Mouse (Mus musculus) neural tube, embryonic 14.5 days (tissue): ENCODE results near the gene Sun1. TPM values are rescaled to one million over a fixed set of nuclear protein-coding genes. Genes with fewer than 3 reads are reported as not detected.

Source experiments
- ATAC-seq: fragments of 200-750 bp; cut with Nextera tagmentation; 2 replicates; pipeline ENCODE4 v1.8.0; 2017; ENCODE audit warnings: low read depth, mild to moderate bottlenecking, moderate TSS enrichment, moderate library complexity
- H3K27ac ChIP-seq: fragments of 300-500 bp; sonication (generic); 2 replicates; pipeline ENCODE4 v1.5.1; 2014; ENCODE audit warnings: low read depth, mild to moderate bottlenecking, control low read depth, low read length, moderate library complexity, mixed read lengths
- H3K27me3 ChIP-seq: fragments of 300-500 bp; sonication (generic); 2 replicates; pipeline ENCODE4 v1.6.1; 2014; ENCODE audit warnings: low read length; ENCODE audit not compliant: control insufficient read depth, insufficient read depth
- H3K36me3 ChIP-seq: fragments of 300-500 bp; sonication (generic); 2 replicates; pipeline ENCODE4 v1.6.1; 2014; ENCODE audit warnings: low read length, mixed read lengths; ENCODE audit not compliant: control insufficient read depth, insufficient read depth
- H3K4me1 ChIP-seq: fragments of 300-500 bp; sonication (generic); 2 replicates; pipeline ENCODE4 v1.6.1; 2014; ENCODE audit warnings: low read length; ENCODE audit not compliant: control insufficient read depth, insufficient read depth
- H3K4me2 ChIP-seq: fragments of 300-500 bp; sonication (generic); 2 replicates; pipeline ENCODE4 v1.6.1; 2014; ENCODE audit warnings: mild to moderate bottlenecking, low read depth, low read length, control low read depth
- H3K4me3 ChIP-seq: fragments of 300-500 bp; sonication (generic); 2 replicates; pipeline ENCODE4 v1.5.1; 2014; ENCODE audit warnings: low read depth, low read length, control low read depth, mixed read lengths
- H3K9ac ChIP-seq: fragments of 300-500 bp; sonication (generic); replicated peaks from 2 replicates; pipeline ENCODE4 v1.6.1; 2014; ENCODE audit warnings: low read depth, mild to moderate bottlenecking, control low read depth, low read length, mixed read lengths
- H3K9me3 ChIP-seq: fragments of 300-500 bp; sonication (generic); 2 replicates; pipeline ENCODE4 v1.6.1; 2016; ENCODE audit warnings: low read length; ENCODE audit not compliant: control insufficient read depth
- WGBS: fragments of 180-500 bp; shearing (Covaris S2); extraction: QIAGEN DNeasy Blood & Tissue Kit; methylation state at CpG from one replicate; pipeline ENCODE4 v1.1.7; 2014; 5-methylcytosine and 5-hydroxymethylcytosine counted together
- polyA plus RNA-seq: library from polyadenylated mRNA; unstranded; fragments of >200 nt; fragmentation: Nextera tagmentation; extraction: Ambion mirVana; gene quantifications from 2 replicates; pipeline ENCODE4 v1.2.1, GENCODE M21; 2014

The Sun1 gene
- polyA plus RNA-seq, 1 experiment from 2014 or later, result 49.5 TPM

GRCm38 (mm10) chr5:139258371-139259035 is 58.1 kb downstream of the Sun1 start:
- 93% methylated on average over 8 of the region's 8 CpGs for WGBS
- Histone ChIP-seq H3K27me3 (no peaks in the 10 kb centered on the region), H3K9me3 (no peaks in the 10 kb centered on the region), H3K27ac (no peak overlapping the region), H3K9ac (no peak overlapping the region), H3K4me2 (no peak overlapping the region), H3K4me1 (peaks cover 6% of the 10 kb centered on the region), H3K36me3 (0 out of 2 replicates have a peak, but pooled peaks cover 11% of the 10 kb centered on the region), H3K4me3 (no peak overlapping the region)
- ATAC-seq, result no peak

- Histone ChIP-seq H3K9ac (no peak overlapping the region; the same call in 1 of the 2 replicates), H3K4me3 (no peak overlapping the region), H3K27ac (no peak overlapping the region), H3K36me3 (peaks cover 23% of the 10 kb centered on the region; the same call in 1 of the 2 replicates), H3K9me3 (no peaks in the 10 kb centered on the region), H3K4me1 (no peaks in the 10 kb centered on the region), H3K4me2 (no peak overlapping the region), H3K27me3 (no peaks in the 10 kb centered on the region)
- no peak for ATAC-seq
- 88% methylated on average over 5 of the region's 5 CpGs for WGBS
Observed at GRCm38 (mm10) chr5:139259853-139260252, 59.4 kb downstream of the Sun1 start.

- Histone ChIP-seq H3K4me1 (no peaks in the 10 kb centered on the region), H3K36me3 (peaks cover 36% of the 10 kb centered on the region), H3K27ac (no peak overlapping the region), H3K4me2 (no peak overlapping the region), H3K4me3 (no peak overlapping the region), H3K9me3 (no peaks in the 10 kb centered on the region), H3K27me3 (no peaks in the 10 kb centered on the region), H3K9ac (no peak overlapping the region)
- 94% methylated on average over 4 of the region's 4 CpGs for WGBS
- no peak for ATAC-seq
Observed at GRCm38 (mm10) chr5:139261403-139261802, 61.0 kb downstream of the Sun1 start.

- Histone ChIP-seq H3K9ac (no peak overlapping the region), H3K36me3 (peaks cover 54% of the 10 kb centered on the region), H3K27ac (no peak overlapping the region), H3K4me1 (no peaks in the 10 kb centered on the region), H3K4me2 (no peak overlapping the region), H3K9me3 (no peaks in the 10 kb centered on the region), H3K4me3 (no peak overlapping the region), H3K27me3 (no peaks in the 10 kb centered on the region)
- WGBS, result 92% methylated on average over 4 of the region's 4 CpGs
- ATAC-seq, result no peak
Observed at GRCm38 (mm10) chr5:139267661-139268060, 67.2 kb downstream of the Sun1 start.

- 0 out of 2 replicates have a peak, but pooled peaks have one; percentile 10 for ATAC-seq
- Histone ChIP-seq H3K27ac (no peak overlapping the region), H3K9me3 (no peaks in the 10 kb centered on the region), H3K4me1 (no peaks in the 10 kb centered on the region), H3K9ac (no peak overlapping the region), H3K4me2 (no peak overlapping the region), H3K4me3 (no peak overlapping the region), H3K27me3 (no peaks in the 10 kb centered on the region), H3K36me3 (peaks cover 26% of the 10 kb centered on the region)
- 65% methylated on average over 16 of the region's 16 CpGs for WGBS
Observed at GRCm38 (mm10) chr5:139270806-139271521, 70.5 kb downstream of the Sun1 start.

GRCm38 (mm10) chr5:139271994-139272554 is 71.6 kb downstream of the Sun1 start:
- H3K4me1 ChIP-seq, result no peaks in the 10 kb centered on the region
- no peak for ATAC-seq
- H3K27ac ChIP-seq, result no peak overlapping the region
- WGBS, result 38% methylated on average over 8 of the region's 8 CpGs
- H3K27me3 ChIP-seq, result no peaks in the 10 kb centered on the region
- H3K4me3 ChIP-seq, result no peak overlapping the region
- H3K9me3 ChIP-seq, result no peaks in the 10 kb centered on the region
- H3K9ac ChIP-seq, result no peak overlapping the region
- no peak overlapping the region for H3K4me2 ChIP-seq
- H3K36me3 ChIP-seq, result peaks cover 15% of the 10 kb centered on the region; the same call in 1 of the 2 replicates

GRCm38 (mm10) chr5:139277287-139277686 is 76.8 kb downstream of the Sun1 start:
- WGBS, result 74% methylated on average over 8 of the region's 8 CpGs
- H3K9ac ChIP-seq, result no peak overlapping the region
- no peaks in the 10 kb centered on the region for H3K36me3 ChIP-seq
- no peak for ATAC-seq
- no peaks in the 10 kb centered on the region for H3K27me3 ChIP-seq
- no peaks in the 10 kb centered on the region for H3K9me3 ChIP-seq
- H3K4me3 ChIP-seq, result no peak overlapping the region
- H3K4me2 ChIP-seq, result no peak overlapping the region
- H3K4me1 ChIP-seq, result no peaks in the 10 kb centered on the region
- no peak overlapping the region for H3K27ac ChIP-seq

GRCm38 (mm10) chr5:139281373-139282112 is 81.1 kb downstream of the Sun1 start:
- Histone ChIP-seq H3K4me2 (no peak overlapping the region), H3K27me3 (no peaks in the 10 kb centered on the region), H3K36me3 (no peaks in the 10 kb centered on the region), H3K27ac (no peak overlapping the region), H3K4me3 (no peak overlapping the region), H3K9me3 (no peaks in the 10 kb centered on the region), H3K4me1 (no peaks in the 10 kb centered on the region), H3K9ac (no peak overlapping the region)
- WGBS, result 38% methylated on average over 10 of the region's 11 CpGs
- peak; percentile 52; the same call in 1 of the 2 replicates for ATAC-seq
